Mouse (Mus musculus) inflammation-experienced regulatory T-cells (primary cell): ENCODE measurements around the gene Fut8. TPM values are rescaled to one million over a fixed set of nuclear protein-coding genes. Genes with fewer than 3 reads are reported as not detected.

ENCODE experiments used
- polyA plus RNA-seq, 2 experiments: library from polyadenylated mRNA; unstranded; fragments of 100-300 nt; shearing (Covaris generic); gene quantifications; one replicate each; pipeline ENCODE4 v1.2.1; 2017

Gene Fut8
- 10 to 100 TPM; 31.9 to 37.2 TPM for polyA plus RNA-seq

DNA sequence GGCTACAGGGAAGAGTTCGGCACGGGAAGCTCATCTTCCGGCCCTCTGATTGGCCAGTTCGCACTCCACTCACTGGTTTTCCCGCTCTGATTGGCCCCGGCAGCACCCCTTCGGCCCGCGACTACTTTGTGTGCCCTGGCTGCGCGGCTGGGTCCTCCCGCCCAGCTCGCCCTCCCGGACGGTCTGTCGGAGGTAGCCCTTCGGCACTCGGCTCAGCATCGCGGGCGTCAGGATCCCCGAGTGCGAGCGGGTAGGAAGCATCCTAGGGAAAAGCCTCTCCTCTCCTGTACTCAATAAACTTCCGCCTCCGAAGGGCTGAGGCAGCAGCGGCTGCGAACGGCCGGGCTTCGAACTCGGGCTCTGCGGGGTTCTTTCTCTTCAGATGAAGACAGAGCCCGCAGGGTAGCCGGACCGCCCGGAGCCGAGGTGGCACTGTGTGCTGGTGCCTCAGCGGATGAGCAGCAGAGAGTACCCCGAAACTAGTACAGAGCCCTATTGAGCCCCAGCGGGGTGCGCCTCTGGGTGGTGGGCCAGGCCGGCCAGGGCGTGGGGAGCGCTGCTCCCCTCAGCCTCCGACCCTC, at the start of gene Fut8:
Gene Fut8, plus strand, starts transcription at position 176 of the 581 bp plus-strand sequence.

